Mouse (Mus musculus): ENCODE data around the gene Rtl8a.
"Not testable (repeated sequence)": the region's sequence is repeated elsewhere in the genome, so short reads cannot be mapped to it uniquely, and the experiment has no call there.

Rtl8a gene

DNA sequence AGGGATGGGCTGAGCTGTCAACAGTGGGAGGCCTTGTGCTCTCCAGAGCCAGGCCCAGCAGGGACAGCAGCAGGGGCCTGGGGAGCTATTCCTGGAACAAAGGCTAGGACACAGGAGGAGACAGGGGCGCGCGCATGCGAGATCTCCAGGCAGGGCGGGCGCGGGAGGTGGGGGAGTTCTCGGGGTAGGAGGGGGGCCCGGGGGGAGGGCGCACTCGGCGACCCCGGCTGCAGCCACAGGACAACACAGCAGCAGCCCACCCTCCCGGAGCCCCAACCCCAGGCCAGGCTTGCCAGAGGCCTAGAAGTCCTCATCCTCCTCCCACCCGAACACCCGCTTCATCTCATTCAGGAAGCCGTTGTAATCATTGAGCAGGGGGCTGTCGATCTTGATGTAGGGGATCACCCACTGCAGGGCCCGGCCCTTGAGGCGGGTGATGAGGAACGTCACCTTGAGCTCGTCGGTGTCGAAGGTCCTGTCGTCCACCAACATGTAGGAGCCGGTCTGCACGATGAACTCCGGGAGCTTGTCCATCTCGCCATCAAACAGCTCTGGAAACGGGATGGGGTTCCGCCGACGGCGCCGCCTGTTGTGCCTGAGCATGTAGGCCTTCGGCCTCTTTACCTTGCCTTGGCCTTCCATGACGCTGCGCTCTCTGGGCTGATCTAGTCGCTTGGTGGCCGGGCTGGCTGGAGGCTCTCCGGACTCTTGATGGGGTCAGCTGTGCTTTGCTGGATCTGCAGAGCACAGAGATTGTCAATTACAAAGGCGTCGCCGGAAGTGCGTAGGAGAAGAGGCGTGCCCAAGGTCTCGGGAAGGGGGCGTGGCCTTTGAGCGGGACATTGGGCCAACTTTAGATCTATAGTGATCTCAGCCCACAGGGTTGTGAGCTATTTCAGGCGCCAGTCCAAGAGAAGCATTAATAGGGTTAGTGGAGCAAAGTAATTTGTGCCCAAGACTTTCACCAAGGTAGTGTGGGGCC is at the start of gene Rtl8a:
Gene Rtl8a, minus strand, starts transcription at position 703 of the 982 bp plus-strand sequence.
- peak; percentile 81 for DNase-seq

DNA sequence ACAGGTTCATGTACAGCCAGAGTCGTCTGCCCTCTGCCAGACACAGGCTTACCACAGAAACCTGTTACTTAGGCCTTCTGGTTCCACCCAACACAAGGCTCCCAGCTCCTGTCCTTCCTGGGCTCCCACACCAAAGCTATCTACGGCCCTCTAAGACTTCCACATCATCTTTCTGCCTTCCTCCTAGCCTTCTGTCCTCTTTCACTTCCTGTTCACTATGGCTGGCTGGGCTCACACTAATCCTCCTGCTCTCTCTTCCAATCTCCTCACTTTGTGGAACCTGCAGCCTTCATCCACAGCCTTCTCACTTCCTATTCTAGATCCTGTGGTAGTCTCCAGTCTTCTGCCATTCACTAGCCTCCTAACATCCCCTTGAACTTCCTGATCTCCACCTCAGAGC is 49.7 kb upstream of the Rtl8a start:
- DNase-seq, result no peak

DNA sequence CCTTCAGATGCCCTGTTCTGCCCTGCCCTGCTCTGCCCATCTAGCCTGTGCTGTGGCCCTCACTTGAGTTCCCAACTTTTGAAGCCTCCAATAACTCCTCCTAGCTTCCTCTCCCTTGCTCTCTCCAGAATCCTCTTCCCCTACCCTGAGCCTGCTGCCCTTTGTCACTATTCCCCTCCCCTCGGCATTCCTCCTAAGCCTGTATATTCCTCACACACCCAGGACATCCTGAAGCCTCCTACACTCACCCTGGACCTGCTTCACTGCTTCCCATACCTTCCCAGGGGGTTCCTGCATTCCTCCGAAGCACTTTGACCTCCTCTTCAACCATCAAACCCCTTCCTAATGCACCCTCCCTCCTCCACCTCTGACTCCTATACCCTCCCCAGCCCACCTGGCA is 48.6 kb upstream of the Rtl8a start:
- no peak for DNase-seq

DNA sequence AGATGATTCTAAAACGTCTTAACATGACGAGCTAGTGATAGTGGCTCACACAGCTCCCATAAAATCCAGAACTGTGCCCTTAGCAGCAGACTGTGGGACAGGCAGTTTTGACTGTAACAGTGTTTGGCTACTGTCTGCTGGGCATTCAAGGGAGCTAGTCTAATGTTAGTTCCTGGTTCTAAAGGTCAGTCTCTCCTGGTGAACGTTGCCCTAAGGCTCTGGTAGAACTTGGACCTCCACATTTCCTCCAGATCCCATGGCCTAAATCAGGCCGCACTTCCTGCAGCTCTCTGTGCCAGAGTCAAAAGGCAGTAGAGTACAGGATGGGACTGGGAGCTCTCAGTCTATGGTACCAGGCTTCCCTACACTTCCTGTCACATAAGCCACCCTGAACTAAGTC is 41.2 kb upstream of the Rtl8a start:
- not testable (repeated sequence) for DNase-seq

DNA sequence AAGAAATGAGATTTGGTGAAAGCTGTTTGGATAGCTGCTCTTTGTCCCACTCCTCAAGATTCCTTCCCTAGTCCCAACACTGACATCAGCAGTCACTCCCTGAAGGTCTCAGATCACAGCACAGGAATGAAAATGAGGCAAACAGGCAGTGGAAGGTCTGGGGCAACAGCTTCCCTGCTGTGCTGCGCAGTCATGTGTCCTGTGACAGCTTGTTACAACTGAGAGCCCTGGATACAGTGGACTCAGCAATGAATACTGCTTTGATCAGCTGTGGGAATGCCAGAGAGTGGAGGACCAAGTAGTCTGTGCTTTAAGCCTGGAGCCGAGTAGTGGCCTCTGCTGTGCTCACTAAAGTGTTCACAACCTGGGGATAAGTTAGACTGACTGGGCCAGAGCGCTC is 39.2 kb upstream of the Rtl8a start:
- DNase-seq, result not testable (repeated sequence)

DNA sequence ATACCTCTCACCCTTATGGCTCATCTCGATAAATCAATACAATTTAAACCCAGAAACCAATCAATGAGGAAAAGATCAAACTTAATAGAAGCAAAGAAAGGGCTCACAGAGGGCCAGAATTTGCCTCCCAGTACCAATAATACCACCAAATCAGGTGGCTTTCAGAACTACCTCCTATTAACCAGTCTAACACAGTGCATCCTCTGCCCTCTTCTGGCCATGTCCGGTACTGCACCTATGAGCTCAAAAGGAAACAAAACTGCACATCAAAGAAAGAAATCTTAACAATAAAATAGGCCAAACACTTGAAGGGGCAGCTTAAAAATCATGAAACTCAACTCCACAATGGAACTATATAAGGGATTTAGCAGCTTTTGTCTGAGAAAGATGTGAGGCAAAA is 33.5 kb upstream of the Rtl8a start:
- peak; percentile 61 for DNase-seq

DNA sequence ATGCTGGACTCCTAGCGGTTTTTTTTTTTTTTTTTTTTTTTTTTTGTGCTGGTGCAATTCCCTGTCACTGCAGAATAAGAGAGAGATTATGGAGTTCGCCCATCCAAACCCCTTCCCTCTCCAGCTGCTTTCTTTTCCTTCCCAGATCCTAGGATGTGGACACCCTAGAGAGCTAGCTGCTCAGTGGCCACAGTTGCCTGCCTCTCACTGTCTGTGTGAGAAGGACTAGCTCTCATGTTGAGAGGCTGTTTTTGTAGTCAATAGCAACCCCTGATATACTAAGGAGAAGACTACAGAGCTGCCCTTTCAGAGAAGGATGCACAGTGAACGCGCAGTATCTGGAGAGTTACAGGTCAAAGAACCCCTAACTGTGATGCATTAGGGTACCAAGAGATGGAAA is 27.2 kb upstream of the Rtl8a start:
- not testable (repeated sequence) for DNase-seq

DNA sequence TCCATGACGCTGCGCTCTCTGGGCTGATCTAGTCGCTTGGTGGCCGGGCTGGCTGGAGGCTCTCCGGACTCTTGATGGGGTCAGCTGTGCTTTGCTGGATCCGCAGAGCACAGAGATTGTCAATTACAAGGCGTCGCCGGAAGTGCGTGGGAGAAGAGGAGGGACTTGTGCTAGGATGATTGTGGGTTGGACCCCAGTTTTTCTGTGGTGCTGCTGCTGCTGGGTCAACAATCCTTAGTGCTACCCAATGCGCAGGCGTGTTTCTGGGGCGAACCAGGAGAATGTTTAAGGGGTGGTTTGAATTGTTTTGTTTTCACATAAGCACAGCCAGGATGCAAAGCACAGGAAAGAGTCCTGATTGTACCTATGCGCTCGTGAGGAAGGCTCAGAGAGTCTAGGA is 26.8 kb upstream of the Rtl8a start, which contains the start of gene Rtl8b:
Gene Rtl8b, minus strand, starts transcription at position 115 of the 400 bp plus-strand sequence.
- peak; percentile 93 for DNase-seq

DNA sequence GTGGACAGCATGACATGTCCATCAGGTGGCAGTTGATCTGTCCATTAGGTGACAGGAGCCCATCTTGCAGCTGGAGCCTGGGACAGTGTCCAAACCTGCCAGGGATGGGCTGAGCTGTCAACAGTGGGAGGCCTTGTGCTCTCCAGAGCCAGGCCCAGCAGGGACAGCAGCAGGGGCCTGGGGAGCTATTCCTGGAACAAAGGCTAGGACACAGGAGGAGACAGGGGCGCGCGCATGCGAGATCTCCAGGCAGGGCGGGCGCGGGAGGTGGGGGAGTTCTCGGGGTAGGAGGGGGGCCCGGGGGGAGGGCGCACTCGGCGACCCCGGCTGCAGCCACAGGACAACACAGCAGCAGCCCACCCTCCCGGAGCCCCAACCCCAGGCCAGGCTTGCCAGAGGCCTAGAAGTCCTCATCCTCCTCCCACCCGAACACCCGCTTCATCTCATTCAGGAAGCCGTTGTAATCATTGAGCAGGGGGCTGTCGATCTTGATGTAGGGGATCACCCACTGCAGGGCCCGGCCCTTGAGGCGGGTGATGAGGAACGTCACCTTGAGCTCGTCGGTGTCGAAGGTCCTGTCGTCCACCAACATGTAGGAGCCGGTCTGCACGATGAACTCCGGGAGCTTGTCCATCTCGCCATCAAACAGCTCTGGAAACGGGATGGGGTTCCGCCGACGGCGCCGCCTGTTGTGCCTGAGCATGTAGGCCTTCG is 26.2 kb upstream of the Rtl8a start:
- not testable (repeated sequence) for DNase-seq

DNA sequence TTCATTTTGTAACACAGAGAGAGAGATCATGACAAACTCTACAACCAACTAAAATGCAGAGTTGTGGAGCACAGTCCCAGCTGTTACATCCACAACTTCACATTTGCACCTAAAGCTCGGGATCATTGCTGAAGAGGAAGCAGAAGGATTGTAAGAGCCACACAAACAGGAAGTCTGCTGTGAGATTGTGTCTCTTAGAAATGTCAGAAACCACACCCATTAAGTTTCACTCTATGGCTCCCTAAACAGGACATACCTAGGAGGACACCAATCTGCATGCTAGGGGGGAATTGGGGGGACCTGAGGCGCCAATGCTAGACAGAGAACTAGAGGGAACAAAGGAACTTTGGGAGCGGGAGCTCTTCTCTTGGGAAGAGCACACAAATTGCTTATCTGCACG is 9.4 kb upstream of the Rtl8a start:
- DNase-seq, result not testable (repeated sequence)

DNA sequence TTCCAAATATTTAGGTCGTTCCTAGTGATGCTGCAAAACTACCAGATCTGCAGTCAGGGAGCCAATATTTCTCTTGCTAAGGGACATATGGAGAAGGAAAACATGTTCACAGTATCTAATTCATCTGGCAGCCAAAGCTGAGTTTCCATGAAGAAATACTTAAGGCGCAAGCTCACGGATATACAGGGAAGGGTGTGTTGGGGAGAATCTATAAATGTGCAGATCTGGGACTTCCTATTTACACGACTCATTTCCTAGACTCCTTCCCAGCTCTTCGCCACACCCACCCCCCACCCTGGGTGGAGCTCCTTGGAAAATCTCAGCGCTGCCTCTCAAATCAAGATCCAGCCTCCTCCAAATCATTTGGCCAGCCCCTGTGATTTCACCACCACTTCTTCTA is 2.4 kb upstream of the Rtl8a start:
- no peak for DNase-seq

DNA sequence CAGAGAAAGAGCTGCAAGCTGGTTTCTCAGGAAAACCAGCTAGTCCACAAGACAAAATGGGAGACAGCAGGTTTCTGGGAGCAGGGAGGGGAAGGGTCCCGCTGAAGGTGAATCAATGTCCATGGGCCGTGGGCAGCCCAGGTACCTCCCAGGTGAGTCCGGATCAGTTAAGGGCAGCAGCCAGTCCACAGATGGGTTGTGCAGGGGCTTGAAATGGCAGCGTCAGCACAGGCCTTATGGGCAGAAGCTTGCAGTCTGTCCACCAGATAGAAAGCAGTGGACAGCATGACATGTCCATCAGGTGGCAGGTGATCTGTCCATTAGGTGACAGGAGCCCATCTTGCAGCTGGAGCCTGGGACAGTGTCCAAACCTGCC is 890 bp downstream of the Rtl8a start:
- DNase-seq, result not testable (repeated sequence)

DNA sequence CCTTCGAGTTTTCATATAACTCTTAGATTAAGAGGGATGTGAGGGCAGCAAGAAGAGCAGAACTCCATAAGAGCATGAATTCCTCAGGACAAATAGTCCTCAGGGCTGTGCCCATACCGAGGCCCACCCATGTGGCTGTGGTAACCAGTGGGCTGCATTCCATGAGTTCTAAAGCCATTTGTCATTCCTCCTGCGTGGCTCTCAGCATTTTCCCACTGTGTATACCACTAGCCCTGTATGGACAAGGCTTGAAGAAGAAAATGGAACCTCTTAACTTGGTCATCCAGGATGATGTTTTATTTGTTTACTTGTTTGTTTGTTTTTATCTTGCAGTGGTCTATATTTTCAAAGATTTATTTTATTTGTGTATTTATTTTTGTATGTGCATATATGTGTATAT is 5.4 kb downstream of the Rtl8a start:
- not testable (repeated sequence) for DNase-seq

DNA sequence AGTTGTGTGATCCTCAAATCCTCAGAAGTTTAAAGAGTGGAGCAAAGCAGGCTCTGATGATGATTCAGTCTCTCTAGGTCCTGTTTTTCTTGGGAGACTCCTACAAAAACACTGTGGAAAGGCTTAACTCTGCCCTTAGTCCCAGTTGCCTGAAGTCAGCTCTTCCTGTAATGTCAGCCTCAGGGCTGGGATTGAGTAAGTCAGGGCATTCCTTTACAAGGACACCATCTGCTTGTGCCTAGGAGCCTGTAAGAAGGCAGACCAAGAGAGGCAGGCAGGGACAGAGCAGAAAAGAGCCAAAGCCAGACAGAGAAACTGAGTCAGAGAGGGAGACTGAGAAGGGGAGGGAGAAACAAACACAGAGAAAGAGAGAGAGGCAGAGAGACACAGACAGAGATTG is 32.1 kb downstream of the Rtl8a start:
- not testable (repeated sequence) for DNase-seq

DNA sequence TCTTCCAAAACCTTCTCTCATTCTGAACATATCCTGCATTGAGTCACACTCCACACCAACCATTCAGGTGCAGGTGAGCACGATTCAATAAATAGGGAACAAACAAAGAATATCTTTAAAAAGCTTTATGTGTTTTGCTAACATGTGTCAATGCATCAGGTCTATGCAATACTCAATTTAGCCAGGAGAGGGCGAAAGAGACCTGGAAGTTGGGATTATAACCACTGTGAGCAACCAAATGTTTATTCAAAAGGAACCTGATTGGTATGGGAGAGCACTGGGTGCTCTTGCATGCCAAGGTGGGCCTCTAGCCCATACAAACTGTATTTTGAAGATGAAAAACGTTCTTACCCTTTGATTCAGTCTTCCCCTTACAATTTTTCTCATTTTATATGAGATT is 32.9 kb downstream of the Rtl8a start:
- peak; percentile 60 for DNase-seq

DNA sequence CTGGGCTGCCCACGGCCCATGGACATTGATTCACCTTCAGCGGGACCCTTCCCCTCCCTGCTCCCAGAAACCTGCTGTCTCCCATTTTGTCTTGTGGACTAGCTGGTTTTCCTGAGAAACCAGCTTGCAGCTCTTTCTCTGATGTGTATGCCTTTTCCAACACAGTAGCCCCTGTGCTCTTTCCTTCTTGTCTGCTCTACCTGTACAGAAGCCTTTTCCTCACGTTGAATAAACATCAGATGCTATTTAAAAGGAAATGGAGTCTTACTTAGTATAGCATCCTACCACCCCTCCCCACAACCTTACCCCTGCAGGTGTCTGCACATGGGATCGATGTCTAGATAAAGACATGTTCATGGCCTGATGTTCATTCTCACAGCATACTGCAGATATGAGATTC is 34.6 kb downstream of the Rtl8a start, which contains the start of gene Gm14597:
Gene Gm14597, minus strand, starts transcription at position 101 of the 400 bp plus-strand sequence.
- DNase-seq, result not testable (repeated sequence)

DNA sequence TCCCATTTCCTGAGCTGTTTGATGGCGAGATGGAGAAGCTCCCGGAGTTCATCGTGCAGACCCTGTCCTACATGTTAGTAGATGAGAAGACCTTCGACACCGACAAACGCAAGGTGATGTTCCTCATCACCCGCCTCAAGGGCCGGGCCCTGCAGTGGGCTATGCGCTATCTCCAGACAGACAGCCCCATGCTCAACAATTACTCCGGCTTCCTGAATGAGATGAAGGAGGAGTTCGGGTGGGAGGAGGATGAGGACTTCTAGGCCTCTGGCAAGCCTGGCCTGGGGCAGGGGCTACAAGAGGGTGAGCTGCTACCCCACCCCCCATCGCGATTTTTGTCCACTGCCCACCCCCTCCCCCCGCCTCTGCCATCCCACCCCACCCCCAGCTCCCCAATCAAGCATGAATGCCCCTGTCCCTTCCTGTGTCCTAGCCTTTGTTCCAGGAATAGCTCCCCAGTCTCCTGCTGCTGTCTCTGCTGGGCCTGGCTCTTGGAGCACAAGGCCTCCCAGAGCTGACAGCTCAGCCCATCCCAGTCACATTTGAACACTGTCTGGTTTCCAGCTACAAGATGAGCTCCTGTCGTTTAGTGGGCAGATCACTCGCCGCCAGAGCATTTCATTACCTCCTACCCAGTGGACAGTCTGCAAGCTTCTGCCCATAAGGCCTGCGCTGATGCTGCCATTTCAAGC is 35.2 kb downstream of the Rtl8a start:
- DNase-seq, result peak; percentile 11

DNA sequence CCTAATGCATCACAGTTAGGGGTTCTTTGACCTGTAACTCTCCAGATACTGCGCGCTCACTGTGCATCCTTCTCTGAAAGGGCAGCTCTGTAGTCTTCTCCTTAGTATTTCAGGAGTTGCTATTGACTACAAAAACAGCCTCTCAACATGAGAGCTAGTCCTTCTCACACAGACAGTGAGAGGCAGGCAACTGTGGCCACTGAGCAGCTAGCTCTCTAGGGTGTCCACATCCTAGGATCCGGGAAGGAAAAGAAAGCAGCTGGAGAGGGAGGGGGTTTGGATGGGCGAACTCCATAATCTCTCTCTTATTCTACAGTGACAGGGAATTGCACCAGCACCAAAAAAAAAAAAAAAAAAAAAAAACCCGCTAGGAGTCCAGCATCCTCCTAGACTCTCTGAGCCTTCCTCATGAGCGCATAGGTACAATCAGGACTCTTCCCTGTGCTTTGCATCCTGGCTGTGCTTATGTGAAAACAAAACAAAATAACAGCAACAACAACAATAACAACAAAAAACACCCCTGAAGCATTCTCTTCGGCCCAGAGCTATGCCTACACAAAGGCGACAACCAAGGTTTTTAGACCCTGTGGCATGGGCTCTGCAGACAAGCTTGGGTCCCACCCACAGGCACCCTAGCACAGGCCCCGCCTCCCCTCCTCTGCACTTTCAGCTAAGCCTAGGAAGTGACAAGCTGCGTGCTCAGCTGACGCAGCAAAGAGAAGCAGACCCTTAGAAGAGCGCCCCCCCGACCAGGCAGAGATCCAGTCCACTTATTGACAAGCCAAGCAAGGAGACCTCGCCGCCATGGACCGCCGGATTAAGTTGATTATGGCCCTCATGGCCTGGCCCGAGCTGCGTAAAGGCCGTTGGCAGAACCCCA is 36.0 kb downstream of the Rtl8a start, which contains the start of gene Rtl8c:
Gene Rtl8c, plus strand, starts transcription at position 791 of the 880 bp plus-strand sequence.
- peak; percentile 80 for DNase-seq

DNA sequence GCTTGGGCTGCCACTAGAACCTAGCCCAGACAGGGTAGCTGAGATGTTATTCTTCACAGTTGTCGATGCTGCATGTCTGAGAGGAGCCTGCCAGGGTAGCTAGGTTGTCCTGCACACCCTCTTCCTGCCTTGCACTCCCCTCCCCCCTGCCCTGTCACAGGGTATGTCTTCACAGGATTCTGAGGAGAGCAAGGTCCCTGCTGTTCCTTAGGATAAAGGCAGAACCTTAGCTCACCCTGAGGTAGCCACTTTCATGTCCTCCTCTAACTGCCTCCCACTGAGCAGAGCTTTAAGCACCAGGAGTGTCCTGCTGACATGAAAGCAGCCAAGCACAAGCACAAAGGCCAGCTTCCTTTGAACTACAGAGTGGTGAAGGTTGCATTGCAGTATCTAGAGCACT is 37.3 kb downstream of the Rtl8a start:
- DNase-seq, result not testable (repeated sequence)

DNA sequence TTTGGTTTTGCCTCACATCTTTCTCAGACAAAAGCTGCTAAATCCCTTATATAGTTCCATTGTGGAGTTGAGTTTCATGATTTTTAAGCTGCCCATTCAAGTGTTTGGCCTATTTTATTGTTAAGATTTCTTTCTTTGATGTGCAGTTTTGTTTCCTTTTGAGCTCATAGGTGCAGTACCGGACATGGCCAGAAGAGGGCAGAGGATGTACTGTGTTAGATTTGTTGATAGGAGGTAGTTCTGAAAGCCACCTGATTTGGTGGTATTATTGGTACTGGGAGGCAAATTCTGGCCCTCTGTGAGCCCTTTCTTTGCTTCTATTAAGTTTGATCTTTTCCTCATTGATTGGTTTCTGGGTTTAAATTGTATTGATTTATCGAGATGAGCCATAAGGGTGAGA is 43.5 kb downstream of the Rtl8a start:
- peak; percentile 10 for DNase-seq
